Mouse (Mus musculus): ENCODE measurements at regions not wholly inside any gene's neighbourhood (a gene's known extent, or its start where the extent isn't known, plus 50 kb on each side); places are given as distances from the start of the nearest gene placed in this dataset.

GRCm38 (mm10) chr7:68571315-68571714, 177.7 kb downstream of the Arrdc4 start:
- no peak for TF ChIP-seq CHD2 (IDR thresholded peaks at IDR 0.05; ENCODE audit: low read depth, low read length)
- TF ChIP-seq ZC3H11A (IDR thresholded peaks at IDR 0.05; ENCODE audit: borderline replicate concordance, low read depth, low read length), result no peak

All from ES-E14 (cell line).